Mouse (Mus musculus): ENCODE results near the gene Zzef1.

Zzef1 gene

DNA sequence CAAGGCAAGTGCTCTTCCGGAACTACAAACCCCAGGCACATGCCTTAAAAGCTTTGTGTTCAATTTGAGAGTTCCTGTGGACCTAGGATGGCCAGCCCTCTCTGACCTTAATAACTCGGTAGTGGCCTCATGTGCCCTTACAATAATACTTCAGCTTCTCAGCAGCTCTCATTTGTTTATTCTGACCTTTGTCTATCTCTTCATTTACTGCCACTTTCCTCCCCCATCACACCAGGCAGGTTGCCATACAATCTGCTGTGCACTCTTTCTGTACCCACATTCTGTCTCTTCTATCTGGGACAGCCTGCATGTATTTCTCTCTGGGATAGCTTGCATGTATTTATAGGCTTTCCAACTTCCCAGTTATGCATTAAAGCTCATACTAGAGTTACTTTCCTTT lies 10.5 kb downstream of the Zzef1 start:
- CTCF ChIA-PET = no interaction called here

DNA sequence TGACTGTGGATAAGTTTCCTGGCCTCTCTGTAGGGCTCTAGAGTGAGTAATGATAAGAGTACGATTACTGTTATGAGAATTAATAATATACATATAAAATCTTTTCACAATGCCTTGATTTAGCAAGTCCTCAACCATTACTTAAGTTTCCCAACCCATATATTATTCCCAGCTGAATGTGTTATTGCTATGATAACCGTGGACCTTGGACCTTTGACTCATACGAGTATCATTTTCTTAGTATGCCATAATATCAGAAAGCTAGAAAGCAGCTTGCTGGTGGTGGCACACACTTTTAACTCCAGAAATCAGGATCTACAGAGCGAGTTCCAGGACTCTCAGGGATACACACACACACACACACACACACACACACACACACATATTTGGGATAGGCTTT lies 12.0 kb downstream of the Zzef1 start:
- CTCF ChIA-PET = no interaction called here

DNA sequence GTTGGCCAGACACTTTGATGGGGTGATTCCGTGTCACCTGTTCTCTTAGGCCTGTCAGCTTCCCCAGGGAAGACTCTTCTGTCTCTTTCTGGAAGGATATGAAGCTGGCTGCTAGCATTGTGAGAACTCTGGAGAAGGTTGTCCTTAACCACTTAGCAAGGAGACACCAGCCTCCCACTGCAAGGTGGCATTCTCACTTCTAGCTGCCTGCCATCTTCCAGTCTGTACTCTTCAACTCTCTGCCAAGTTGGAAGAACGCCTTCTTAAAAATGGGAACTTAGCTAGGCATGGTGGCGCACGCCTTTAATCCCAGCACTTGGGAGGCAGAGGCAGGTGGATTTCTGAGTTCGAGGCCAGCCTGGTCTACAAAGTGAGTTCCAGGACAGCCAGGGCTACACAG lies 17.7 kb downstream of the Zzef1 start:
- CTCF ChIA-PET = interaction anchor here (0.6 kb wide), 1 partner anchor 99 kb away, joined by 4 read pairs; no protein-coding TSS in a partner anchor

GRCm38 (mm10) chr11:72814188-72814587 lies 18.2 kb downstream of the Zzef1 start:
- CTCF ChIA-PET = interaction anchor here (0.6 to 0.7 kb wide), 2 partner anchors 99 to 226 kb away, joined by 4 to 8 read pairs; no protein-coding TSS in a partner anchor

DNA sequence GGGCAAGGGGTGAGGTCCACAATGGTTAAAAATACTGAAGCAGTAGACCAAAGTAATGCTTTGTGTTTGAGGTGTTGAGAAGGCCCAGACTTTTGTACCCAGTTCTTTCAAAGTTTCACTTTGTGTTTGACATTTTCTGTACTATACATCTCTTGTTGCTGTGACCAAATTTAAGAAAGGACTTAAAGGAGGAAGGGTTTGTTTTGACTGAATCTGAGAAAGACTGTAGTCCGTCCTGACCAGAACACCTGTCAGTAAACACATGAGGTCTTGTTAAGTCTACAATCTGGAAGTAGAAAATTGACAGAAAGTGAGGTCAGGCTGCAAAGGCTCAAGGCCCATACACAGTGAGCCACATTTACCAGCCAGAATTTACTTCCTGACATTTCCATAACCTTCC lies 20.8 kb downstream of the Zzef1 start:
- CTCF ChIA-PET = no interaction called here

DNA sequence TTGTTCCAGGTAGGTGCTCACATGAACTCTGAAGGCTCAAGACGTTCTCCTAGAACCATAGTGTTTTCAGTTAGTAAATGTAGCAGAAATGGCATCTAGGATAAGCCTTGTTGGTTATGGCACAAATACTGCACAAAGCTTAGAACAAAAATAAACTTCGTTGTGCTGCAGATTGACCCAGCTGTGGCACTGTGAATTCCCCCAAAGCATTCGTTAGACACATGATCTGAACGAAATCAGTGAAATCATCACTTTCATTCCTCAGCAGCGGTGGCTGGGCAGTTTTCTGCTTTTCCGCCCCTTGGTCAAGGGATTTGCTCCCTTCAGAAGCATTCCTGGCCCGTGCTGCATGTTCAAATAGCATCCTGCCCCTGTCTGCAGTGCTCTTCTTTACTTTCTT lies 22.0 kb downstream of the Zzef1 start:
- CTCF ChIA-PET = no interaction called here

GRCm38 (mm10) chr11:72821041-72821440 lies 25.0 kb downstream of the Zzef1 start:
- CTCF ChIA-PET = no interaction called here

DNA sequence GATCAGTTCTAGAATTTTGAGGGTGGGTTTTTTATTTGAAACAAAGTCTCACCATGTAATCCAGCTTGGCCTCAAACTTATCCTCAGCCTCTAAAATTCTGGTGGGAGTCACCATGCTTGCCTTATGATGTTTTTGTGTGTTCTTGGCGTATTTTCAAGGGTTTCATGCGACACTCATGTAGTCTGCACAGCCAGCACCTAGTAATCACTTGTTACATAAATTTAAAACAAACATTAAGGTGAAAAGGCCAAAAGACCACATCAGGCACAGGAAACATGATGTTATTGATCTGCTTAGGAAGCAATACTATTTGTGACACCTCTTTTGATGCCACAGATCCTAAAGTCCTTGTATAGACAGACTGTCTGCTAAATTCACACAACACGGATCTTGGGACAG lies 33.8 kb downstream of the Zzef1 start:
- CTCF ChIA-PET = no interaction called here

DNA sequence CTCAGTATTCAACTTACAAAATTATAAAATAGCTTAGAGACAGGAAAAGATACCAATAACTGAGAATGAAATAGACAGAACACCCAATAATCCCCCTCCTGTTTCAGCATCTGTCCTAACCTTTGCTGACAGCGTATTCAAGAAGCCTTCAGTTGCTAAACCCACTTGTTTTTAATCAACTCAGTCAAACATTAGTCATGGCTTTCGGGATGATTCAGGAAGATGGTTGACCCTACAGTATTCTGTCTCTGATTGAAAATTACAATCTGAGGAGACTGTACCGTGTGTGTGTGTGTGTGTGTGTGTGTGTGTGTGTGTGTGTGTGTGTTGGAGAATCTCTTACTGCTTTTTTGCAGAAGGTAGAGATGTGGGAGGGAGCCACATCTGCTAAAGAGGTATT lies 46.7 kb downstream of the Zzef1 start:
- CTCF ChIA-PET = no interaction called here

DNA sequence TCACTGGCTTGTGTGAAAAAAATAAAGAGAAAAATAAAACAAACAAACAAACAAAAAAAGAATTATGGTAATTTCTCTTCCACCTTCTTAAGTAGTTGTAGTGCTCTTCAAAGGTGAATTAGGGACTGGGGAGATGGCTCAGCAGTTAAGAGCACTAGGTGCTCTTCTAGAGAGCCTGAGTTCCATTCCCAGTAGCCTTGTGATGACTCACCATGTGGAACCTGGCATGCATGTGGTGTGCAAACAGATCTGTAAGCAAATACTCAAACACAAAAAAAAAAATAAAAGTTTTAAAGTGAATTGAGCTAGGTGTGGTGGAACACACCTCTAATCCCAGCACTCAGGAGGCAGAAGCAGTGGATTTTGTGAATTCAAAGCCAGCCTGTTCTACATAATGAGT lies 47.5 kb downstream of the Zzef1 start:
- CTCF ChIA-PET = no interaction called here

DNA sequence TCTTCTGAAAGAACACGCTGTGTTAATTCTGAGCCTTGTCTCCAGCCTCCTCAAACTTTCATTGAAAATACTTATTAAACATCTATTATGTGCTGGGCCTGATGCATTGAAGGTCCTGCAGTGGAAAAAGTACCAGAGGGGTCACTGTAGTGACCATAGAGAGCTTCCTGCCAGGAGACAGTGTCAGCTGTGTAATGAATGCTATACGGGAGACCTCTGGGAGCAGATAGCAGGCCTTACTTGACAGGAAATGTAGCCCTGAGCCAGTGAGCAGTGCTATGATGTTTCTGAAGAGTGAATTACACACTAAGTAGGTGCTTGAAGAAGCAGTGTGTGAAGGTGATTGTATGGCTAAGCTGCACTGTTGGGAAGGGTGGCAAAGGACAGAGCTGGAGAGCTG lies 49.5 kb downstream of the Zzef1 start:
- CTCF ChIA-PET = no interaction called here

DNA sequence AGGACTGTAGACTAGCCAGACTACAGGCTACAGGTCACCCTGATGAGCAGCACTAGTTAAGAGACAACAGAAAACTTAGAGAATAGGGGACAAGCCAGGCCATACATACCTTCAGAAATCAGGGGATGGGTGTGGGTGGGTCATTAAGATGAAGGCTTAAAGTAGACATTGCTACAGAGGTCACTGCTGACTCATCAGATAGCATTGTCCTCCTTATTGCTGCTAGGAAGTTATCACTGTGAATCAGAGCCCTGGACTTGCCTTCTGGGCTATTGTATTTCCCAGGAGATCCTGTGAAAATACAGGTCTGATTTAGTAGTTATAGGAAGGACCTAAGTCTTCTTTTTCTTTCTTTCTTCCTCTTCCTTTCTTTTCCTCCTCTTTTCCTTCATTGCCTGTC lies 50.7 kb downstream of the Zzef1 start:
- CTCF ChIA-PET = no interaction called here

GRCm38 (mm10) chr11:72847831-72848628 lies 52.0 kb downstream of the Zzef1 start:
- CTCF ChIA-PET = no interaction called here

DNA sequence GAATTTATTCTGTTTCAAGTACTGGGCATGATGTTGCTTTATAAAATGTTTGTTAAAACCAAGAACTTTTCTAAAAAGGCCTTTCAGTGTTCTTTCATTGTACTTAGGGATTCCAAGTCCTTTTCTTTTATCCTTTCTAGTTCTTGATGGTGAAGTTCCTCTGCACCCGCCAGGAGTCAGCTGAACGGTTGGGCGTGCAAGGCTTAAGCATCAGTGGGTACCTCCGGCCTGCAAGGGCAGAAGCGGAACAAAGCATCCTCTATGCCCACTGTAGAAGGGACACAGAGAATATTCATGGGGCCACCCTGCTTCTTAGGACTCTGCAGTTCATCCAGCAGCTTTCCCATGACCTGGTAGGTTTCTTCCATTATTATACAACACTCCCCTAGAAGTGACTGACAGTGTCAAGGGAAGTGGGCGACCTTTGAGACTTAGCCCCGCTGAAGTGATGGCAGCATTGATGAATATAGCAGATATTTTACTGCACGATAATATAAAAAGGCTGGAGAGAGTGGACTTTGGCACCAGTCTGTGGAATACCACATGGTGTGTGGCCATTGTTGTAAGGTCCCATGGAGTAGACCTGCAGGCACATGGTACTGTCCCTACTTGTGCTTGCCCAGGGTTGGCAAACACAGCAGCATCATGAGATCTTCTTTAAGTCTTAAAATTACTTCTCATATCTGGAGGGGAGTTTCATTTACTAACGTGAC lies 54.5 kb downstream of the Zzef1 start:
- CTCF ChIA-PET = no interaction called here

DNA sequence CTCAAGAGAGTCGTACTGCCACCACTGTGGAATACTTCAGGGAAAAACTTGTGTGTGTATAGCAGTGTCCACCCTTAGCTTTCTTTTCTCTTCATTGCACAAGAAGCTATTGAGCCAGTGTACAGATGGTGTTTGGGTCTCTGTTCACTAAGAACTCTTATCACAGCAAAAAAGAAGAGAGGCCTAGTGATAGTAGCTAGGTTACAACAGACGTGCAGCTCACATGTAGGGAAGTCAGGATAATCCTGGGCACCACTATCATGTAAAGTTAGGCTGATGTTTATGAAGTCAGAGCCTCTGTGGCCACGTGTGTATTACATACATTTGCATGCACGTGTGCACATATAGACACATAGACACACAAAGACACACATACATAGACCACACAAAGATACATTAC lies 55.2 kb downstream of the Zzef1 start:
- CTCF ChIA-PET = no interaction called here

DNA sequence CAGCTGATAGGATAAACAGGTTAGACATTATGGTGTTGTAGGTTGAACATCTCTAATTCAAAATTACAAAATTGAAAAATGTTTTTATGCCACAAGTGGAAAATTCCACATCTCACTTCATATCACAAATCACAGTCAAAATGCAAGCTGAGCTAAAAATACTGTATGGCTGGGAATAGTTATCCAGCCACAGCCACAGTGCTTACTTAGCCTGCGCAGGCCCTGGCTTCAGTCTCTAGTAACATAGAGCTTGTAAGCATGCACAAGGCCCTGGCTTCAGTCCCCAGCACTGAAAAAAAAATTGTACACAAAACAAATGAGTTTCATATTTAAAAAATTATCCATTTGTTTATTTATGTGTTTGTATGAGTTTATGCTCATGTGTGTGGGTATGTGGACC lies 56.1 kb downstream of the Zzef1 start:
- CTCF ChIA-PET = no interaction called here

DNA sequence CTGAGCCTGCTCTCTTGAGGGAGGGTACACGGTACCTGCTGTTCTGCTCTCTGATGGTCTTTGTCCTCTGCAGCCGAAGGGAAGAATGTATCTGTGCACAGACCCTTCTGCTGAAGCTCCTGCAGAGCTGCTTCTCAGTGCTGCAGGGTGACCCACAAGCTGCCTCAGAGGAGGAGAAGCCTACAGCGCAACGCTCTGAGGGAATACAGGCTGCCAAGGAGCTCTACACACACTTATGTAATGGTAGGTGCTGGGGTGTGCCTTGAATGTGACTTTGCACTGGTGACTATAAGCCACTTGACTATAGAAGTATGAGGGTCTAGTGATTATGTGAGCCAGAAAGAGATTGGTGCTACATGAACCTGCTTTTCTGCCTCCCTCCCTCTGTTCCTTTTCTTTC lies 57.1 kb downstream of the Zzef1 start:
- CTCF ChIA-PET = no interaction called here

DNA sequence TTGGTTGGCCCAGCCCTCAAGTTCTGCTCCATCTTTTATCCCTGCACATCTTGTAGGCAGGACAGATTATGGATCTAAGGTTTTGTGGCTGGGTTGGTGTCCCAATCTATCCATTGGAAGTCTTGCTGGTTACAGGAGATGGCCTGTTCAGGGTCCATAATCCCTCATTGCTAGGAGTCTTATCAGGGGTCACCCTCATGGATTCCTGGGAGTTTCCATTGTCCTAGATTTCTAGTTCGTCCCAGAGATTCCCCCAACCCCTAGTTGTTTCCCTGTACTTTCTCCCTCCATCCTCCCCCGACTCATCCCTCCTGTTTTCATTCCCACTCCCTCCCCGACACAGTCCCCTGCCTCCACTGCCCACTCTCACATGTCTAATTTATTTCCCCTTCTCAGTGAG lies 58.2 kb downstream of the Zzef1 start:
- CTCF ChIA-PET = no interaction called here

GRCm38 (mm10) chr11:72856764-72857163 lies 60.7 kb downstream of the Zzef1 start:
- CTCF ChIA-PET = no interaction called here

- CTCF ChIA-PET = no interaction called here
Measured at GRCm38 (mm10) chr11:72861236-72861635, 65.2 kb downstream of the Zzef1 start.

GRCm38 (mm10) chr11:72866446-72866845 lies 70.4 kb downstream of the Zzef1 start:
- CTCF ChIA-PET = no interaction called here

GRCm38 (mm10) chr11:72872061-72872460 lies 76.0 kb downstream of the Zzef1 start:
- CTCF ChIA-PET = no interaction called here

- CTCF ChIA-PET = interaction anchor here (0.5 kb wide), 1 partner anchor 38 kb away, joined by 11 read pairs; no protein-coding TSS in a partner anchor
Measured at GRCm38 (mm10) chr11:72892623-72893022, 96.6 kb downstream of the Zzef1 start.

DNA sequence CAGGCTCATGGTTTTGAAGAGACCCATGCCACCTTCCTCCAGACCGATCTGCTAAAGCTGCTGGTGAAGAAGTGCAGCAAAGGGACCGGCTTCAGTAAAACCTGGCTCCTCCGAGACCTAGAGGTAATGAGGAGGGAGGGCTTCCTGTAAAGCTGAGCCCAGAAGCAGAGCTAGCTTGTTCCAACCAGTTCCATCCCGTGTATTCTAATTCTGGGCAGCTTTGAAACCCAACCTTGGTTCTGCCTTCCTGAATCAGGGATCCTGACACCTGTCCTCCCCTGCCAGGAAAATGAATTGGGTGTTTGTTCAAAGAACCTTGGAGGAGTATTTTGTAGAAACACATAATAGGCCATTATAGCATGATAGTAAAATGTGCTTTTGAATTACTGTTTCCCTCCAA lies 112.4 kb downstream of the Zzef1 start:
- CTCF ChIA-PET = no interaction called here

Data from spleen, embryonic (tissue).